Mouse (Mus musculus): ENCODE results near the gene Bdkrb2.

DNA sequence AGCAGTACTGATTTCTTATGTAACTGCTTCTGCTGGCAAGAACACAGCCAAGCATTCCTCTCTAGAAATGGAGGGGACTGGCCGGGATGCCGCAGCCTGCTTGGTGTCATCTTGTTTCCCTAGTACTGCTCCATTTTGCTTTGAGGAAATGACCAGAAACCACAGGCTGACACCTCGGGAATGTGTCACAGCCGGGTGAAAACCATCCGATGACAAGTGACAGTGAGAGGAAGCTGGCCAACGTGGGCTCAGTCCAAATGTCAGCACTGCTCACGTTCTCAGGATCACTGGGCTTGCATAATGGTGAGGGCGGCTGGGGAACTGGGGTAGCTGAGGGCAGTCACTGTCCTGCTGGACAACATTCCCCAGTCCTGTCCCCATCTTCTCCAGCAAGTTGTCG is 33.5 kb upstream of the Bdkrb2 start:
- TF ChIP-seq CTCF (IDR thresholded peaks at IDR 0.05; ENCODE audit: extremely low read depth, insufficient read depth, insufficient read length, insufficient replicate concordance): no peak
- TF ChIP-seq POLR2A (IDR thresholded peaks at IDR 0.05; ENCODE audit: low read depth, low read length): no peak

All from spleen, adult 2 months (tissue).